Mouse (Mus musculus) heart, postnatal 4 days (tissue): ENCODE data around the gene 1700066M21Rik. TPM values are rescaled to one million over a fixed set of nuclear protein-coding genes. Genes with fewer than 3 reads are reported as not detected.

ENCODE experiments used
- DNase-seq: peaks from one replicate; pipeline ENCODE4 v3.0.0; 2021
- total RNA-seq, 2 experiments: library from RNA; stranded (reverse); gene quantifications; 2 replicates each; pipeline ENCODE4 v1.2.3; 2021

Gene 1700066M21Rik
- total RNA-seq, result 1 to 10 TPM; 4.1 to 5.8 TPM

DNA sequence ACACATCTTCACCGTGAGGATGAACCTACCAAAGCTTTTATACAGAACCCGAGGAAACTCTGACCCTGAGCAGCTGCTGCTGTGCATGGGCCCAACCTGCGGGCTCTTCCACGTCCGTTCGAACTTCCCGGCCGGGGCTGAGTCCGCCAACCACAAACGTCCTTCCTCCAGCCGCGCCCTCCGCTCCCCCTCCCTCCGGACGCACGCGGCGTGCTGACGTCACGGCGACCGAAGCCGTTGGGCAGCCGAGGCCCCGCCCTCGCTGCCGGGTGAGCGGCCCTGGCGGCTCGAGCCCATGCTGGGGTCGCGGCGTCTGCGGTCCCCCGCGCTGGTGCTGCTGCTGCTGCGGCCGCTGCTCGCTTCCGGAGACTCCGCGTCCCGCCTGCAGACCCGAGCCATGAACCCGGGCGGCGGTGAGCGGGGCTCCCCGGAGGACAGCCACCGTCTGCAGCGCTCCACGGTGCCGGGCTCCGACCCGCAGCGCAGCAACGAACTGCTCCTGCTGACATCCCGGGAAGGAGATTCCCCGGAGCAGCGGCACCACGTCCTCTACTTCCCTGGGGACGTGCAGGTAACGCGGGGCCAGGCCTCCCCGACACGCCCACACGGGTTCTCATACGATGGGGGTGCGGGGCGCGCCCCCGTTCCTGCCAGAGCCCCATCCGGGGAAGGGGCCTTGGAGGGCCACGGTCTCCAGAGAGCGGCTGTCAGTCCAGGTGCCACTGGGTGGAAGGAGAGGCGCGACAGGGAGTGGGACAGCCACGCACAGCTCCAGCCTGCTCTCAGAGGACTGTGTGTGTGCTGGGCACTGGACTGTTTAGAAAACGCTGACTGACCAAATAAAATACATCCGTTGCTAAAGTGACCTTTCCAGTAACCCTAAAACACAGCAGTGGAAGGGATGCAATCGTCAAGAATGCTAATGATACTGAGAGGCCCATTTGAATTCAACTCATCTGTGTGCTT lies at the start of gene 1700066M21Rik:
Gene 1700066M21Rik (plus strand): TSS at position 245 of the 966 bp plus-strand sequence.
- peak; percentile 96 for DNase-seq

DNA sequence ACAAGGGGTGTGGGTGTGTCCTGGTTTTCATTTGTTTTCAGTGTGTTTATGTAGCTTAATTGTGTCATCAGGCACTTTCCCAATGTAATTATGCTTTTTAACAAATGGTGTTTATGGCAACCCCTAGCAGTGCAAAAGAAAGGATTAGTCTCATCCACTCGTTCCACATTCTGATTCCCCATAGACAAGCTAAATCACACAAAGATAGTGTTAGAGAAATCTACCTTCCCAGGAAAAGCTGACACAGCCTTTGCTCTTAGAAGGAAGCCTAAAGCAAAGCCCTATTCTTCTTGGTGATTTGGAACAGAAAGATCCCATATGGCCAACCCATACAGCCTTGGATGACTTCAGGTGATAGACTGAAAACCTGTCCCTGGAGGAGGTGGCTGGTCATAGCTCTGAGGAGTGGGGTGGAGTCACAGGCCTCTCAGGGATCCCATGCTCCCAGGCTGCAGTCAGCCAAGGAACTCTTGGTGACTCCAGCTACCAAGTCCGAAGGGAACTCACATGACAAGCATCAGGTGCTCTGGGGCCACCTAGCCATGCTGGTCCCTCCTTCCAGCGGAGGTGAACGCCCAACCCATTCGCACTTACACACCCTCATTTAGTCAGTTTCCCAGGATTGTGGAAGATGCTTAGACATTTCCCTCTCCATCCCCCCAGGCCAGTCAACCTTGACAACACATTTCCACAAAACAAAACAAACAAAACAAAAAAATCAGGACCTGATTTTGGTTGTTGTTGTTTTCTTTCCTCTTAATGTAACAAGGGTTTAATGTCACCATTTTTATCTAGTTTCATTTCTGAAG lies 47.9 kb upstream of the 1700066M21Rik start:
- DNase-seq, result no peak

DNA sequence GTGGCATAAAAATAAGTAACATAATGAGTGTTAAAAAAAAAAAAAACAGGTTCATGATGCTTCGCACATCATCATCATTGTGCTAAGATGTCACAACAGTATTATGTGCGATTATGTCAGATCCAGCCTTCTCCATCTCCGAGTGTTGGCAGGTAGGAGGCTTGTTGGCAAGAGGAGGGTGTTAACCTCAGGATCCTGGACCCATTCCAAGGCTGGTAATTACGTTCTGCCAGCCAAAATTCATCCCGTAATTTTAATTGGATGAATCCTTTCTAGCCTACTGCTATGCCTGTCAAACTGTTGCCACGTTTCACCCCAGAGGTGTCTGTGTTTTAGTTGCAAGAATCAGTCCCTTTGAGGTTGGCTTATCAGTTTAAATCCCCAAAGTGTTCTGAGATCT lies 47.2 kb upstream of the 1700066M21Rik start:
- no peak for DNase-seq

DNA sequence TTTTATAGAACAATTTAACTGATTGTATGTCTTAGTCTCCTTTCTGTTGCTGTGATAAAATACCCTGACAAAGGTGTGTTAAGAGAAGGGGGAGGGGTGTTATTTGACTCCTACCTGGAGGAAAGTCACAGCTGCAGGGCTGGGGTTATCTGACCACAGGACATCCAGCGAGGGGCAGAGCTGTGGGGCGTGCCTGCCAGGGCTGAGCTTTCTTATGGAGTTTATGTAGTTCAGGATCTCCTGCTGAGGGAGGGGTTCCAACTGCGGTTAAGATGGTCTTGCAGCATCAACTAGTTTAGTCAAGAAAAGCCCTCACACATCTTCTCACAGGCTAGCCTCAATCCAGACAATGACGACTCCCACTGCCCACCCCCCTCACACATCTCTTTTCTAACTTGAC lies 45.4 kb upstream of the 1700066M21Rik start:
- no peak for DNase-seq

DNA sequence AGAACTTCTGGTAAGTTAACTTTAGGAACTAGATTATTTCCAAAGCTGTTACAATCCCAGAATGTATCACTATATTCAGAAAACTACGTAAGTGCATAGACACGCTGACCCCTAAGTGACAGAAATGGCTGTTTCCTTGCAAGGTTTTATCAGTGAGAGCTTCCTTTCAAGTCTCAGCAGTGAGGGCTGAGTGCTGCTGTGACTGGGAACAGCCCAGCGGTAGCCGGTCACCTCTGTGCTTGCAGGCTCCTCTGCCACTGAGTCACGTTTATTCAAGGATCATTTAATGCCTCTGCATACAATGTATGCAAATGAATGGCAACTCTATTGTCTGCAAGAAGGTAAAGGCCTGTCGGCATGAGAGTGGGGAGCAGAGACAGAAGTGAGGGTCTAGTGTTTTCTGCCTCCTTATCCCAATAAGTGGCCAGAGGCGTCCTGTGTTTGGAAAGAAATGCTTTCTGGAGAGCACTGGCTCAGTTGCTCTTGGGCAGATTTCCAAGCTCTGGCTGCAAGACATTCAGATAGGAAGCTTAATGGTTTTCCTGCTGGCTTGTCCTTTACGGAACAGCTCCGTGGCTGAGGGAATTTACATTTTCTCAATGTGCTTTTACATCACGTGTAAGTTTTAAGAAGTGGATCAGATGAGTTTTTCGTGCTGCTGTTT lies 43.7 kb upstream of the 1700066M21Rik start:
- DNase-seq, result peak; percentile 49

DNA sequence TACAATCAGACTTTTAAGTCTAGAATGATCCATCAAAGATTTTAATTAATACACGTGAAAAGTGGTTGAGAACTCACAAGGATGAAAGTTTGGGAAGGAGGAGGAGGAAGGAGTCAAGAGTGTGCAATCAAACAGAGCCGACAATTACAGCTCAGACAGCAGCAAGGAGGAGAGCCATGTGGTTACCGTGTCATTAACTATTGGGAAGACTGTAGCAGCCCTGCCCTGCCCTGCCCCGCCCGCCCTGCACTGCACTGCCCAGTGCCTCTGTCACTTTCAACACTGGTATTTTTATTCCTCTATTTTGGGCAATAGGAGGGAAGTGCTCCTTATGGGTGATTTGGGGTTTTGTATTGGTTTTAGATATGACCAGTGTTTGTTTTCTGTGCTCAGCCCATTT lies 42.2 kb upstream of the 1700066M21Rik start:
- DNase-seq, result no peak

DNA sequence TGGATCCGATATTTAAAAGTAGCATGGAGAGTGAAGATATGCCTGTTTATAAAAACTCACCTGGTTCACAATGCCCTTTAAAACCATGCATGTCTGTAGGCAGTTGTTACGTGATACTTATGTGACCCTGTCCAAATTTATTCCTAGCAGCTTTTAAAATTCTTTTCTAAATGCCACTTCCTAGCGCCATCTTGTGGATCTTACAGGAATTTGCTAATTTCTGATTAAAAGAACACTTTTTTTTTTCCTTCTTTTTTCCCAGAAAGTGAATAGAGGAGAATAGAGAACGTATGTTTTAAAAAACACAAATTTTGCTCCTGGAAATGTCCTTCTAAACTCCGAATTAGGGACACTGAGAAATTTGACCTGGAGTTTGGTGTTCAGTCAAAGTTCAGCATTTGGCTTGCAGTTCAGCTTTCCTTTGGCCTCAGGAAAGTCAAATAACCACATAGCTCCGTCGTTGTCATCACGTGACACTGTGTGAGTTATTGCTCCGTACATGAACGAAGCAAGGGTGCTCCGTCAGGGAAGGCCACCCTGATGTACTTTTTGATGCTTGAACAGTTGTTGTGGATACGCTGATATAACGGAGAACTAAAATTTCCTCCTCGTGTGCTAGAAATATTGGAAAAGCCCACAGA lies 38.1 kb upstream of the 1700066M21Rik start:
- DNase-seq, result no peak

DNA sequence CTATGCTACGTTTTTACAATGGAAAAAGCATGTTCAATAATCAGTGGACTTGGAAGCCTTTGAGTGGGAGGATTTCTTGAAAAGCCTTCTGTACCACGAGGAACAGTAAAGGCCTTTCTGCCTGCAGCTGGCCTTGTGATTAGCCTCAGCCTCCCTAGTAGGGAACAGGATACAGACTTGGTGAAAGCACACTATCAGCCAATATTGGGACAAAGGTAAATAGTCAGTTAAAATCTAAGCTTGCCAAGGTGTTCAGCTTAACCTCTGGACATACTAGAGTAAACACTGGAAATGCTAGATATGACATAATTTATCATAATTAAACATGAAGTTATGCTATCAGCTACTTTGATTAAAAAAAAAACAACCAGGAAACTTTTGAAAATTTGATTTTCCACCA lies 36.2 kb upstream of the 1700066M21Rik start:
- no peak for DNase-seq

DNA sequence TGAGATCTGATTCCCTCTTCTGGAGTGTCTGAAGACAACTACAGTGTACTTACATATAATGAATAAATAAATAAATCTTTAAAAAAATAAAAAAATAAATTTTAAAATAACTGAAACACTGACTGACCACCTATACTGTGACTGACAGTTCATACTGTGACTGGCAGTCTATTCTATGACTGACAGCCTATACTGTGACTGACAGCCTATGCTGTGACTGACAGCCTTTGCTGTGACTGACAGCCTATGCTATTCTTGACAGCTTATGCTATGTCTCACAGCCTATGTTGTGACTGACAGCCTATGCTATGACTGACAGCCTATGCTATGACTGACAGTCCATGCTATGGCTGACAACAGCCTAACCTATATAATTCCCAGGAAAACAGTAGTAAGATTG lies 29.9 kb upstream of the 1700066M21Rik start:
- no peak for DNase-seq

DNA sequence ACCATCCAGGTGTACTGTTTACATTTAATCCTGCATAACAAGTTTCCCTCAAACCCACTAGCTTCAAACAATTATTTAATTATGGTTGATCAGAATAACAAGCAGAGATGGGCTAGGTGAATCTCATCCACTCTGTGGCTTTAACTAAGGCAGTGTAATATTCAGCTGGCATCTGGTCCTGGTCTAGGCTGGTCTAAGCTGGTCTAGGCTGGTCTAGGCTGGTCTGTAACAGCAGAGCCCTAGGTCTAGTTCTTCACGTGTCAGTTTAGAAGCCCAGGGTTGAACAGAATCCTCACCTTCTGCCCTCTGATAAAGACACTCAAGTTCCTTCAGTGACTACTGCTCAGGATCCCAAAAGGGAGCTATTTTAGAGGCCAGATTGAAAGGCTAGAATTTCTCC lies 25.5 kb upstream of the 1700066M21Rik start:
- no peak for DNase-seq

DNA sequence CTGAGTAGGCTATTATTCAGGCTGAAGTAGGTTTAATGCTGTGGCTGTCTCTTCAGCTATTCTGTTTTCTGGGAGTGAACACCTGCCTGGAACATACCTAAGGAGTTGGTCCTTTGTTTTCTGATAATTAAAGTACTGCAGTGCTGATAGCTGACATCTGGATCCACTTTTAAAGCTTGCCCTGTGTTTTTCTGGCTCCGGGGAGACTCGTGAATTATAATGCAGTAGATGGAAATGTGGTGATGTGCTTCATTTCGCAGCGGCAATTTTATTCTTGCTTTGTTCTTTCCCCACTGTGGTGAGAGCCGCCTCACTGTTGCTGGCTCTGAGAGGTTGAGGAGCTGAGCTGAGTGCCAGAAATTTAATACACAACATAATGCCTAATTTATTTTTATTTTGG lies 18.9 kb upstream of the 1700066M21Rik start:
- DNase-seq, result no peak

DNA sequence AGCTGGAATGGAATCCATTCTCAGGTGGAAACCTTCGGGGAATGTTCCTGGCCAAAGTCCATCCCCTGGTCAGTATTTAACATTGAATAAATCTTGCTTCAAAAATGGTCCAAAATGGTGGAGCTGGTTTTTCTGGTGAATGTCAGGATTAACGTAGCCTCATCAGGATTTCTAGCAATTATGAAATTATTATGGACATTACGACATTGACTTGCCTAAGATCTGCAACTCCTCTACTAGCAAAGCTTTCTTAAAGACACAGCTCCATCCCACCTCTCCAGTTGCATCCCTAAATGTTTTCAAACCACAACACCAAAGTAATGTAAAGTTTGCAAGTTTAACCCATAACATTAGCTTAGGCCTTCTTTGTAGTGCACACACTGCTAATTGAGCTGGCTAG lies 10.0 kb upstream of the 1700066M21Rik start:
- DNase-seq, result no peak

DNA sequence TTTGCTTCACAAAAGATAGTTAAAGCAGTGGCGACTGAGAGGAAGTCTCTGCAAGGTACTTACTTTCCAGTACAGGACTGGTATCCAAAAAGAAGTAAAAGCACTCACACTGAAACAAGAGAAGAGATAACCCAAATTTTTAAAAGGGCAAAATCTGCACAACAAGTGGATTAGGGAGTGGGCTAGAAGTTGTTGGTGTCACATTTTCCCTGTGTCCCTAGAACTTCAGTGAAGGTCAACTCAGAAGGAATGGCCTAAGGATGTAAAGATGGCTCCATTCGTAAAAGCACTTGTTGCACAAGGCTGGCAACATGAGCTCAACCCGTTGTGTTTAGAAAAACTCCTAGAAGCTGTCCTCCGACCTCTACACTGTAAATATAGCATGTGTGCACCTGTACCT lies 8.3 kb upstream of the 1700066M21Rik start:
- no peak for DNase-seq

DNA sequence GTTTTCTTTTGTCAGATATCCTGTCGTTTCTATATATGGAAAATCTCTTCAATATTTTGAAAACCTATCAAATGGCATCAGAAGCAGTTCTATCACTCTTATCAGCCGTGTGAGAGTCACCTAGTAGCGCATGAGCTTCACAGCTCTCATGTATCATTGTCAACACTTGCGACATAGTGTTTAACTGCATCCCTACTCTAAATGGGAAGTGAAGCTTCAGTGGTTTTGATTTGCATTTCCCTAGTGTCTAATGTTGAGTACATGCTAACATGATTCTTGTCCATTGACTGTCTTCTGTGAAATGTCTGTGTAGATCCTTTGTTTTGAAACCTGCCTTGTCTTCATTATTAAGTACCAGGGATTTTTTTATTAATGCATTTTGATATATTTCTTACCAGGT lies 7.0 kb upstream of the 1700066M21Rik start:
- no peak for DNase-seq

DNA sequence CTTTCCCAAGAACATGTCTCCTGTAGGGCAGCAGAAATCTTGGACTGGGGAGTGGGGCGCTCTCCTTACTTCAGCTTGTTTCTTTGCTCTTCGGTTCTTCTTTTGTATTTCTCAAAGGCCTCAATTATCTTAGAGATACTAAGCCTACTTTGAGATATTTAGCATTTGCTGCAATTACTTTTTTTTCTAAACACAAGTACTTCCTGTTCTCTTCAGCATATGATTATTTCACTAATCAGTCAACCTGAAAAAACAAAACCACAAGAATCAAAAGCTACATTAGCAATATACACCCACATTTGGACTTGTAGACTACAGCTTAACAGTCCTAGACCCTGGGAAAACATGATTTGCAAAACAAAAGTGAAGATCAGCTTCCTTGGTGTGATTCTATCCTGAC lies 2.1 kb upstream of the 1700066M21Rik start:
- no peak for DNase-seq

DNA sequence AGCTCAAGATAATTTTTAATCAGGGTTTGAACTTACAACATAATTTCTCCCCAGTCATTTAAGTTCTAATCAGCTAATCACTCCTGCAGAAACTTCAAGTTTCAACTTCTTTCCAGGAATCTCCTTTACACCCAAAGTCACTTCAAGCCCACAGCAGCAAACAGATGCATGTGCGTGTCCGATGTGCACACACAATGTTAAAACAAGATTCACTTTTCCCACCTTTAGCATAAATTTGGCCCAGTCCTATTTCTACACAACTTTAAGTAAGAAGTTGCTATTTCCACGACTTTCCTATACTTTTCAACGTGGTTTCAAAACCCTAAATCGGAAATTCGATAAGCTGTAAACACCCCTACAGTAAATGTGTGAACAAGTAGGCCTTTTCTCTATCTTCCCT lies 614 bp upstream of the 1700066M21Rik start:
- DNase-seq, result no peak

DNA sequence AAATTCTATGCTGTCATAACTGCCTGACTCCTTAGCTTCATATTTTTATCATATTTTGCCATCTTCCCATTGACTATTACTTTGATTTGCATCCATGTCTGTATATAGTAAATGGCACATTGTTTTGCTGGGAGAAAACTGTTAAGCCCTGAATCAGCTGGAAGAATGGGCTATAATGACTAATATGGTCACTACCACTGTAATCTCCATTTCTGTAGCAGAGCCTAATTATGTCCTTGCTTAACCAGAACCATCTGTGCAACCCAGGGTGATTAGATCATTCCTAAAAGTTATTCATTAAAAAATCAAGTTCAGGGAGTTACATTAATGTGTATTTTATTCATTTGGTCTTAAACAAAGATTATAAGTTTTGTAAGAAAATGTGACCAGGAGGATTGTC lies 9.1 kb downstream of the 1700066M21Rik start:
- no peak for DNase-seq

DNA sequence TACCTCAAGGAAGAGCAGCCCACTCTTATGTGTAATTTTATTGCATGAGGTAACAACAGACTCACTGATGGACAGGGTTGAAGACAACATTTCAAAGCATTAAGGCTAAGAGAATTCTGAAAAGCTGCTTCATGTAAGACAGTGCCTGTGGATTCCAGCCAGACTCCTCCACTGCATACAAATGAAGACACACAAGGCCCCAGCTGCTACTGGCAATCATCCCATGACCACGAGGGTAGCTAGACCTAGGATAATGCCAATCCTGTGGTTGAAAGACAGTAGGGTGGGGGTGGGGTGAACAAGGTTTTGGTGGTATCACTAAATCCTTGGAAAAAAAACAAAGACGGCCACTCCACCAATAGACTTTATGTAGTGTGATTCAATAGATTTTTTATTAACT lies 10.5 kb downstream of the 1700066M21Rik start:
- DNase-seq, result no peak

DNA sequence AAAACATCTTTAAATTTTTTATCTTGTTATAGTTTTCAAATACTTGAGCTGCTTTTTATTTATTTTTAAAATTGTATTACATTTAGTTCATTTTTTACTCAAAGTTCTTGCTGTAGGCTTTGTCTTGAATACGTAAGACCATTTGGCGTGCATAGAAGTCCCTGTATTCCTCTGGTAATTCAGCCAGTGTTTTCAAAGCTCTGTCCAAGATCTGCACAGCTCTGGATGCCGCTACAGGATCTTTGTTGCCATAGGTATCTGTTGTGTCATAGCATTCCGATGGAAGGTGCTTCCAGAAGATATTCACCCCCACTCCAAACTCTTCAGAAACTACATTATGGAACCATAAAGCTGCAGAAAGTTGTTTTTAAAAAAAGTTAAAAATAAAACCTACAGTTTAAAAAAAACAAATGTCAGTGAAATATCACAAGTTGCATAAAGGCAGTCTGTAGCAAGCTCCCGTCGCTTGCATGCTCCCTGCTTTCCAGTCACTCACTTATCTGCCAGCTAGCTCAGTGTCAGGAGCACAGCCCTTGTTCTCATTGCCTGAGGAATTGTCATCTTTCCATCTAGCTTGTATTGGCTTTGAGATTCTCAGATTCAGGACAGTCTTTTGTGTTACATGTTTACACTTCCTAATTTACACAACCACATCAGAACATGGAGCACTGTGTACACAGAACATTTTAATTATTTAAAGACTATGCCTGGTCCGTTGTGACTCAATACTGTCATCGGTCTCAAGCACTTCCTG lies 11.2 kb downstream of the 1700066M21Rik start:
- no peak for DNase-seq

DNA sequence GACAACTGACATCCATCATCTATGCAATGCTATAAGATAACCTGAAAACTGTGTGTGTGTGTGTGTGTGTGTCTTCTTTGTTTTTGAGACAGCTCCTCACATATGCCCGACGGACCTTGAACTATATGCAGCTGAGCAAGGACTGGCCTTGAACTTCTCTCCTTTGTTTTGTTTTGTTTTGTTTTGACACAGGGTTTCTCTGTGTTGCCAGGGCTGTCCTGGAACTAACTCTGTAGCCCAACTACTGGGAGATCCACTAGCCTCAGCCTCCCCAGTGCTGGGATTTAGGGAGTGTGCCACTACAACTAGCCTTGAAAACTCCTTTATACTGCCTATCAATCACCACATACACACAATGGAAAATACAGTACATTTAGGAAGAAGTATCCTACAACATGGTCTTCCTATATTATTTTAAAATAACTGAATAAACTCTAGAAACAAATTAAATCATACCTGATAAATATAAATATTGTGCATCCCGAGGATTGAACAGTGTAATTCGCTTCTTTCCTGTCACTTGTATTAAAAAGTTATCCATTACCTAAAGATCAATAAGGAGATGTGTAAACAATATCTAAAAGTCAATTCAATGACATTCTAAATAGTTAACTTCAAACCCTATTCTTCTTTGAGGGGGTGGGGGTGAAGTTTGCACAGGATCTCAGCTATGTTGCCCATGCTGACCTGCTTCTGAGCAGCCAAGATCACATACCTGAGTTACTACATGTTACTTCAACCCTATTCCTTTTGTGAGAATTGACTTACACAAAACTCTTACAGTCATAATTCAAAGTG lies 13.8 kb downstream of the 1700066M21Rik start:
- no peak for DNase-seq

DNA sequence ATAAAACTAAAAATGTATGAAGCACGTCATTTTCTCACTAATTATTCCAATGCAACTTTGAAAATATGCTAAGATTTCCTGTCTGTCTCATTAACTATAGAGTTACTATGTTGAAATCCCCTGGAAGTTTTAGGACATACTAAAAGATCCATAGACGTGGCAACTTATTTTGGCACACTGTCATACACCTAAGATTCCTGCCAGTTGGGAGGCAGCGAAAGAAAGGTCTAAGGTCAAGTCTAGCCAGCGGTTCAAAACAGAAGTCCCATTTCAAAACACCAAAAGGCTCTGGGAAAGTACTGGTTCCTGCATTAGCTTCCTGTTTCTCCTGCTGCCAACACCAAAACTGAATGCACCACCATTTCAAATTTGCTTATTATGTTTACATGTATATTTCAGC lies 15.0 kb downstream of the 1700066M21Rik start:
- no peak for DNase-seq
